Mouse (Mus musculus) neural tube, embryonic 13.5 days (tissue): ENCODE data around the gene Dchs2. TPM values are rescaled to one million over a fixed set of nuclear protein-coding genes. Genes with fewer than 3 reads are reported as not detected.
"Not testable (repeated sequence)": the region's sequence is repeated elsewhere in the genome, so short reads cannot be mapped to it uniquely, and the experiment has no call there.

Experiments used
- ATAC-seq: fragments of 200-750 bp; cut with Nextera tagmentation; 2 replicates; pipeline ENCODE4 v1.8.0; 2017; ENCODE audit warnings: low read depth, mild to moderate bottlenecking, moderate TSS enrichment, moderate library complexity
- H3K27ac ChIP-seq: fragments of 300-500 bp; sonication (generic); replicated peaks from 2 replicates; pipeline ENCODE4 v1.5.1; 2015; ENCODE audit warnings: moderate library complexity, mild to moderate bottlenecking, inconsistent platforms
- H3K27me3 ChIP-seq: fragments of 300-500 bp; sonication (generic); 2 replicates; pipeline ENCODE4 v1.6.1; 2015; ENCODE audit warnings: mild to moderate bottlenecking, inconsistent platforms
- H3K36me3 ChIP-seq: fragments of 300-500 bp; sonication (generic); 2 replicates; pipeline ENCODE4 v1.6.1; 2015; ENCODE audit warnings: mild to moderate bottlenecking, inconsistent platforms
- H3K4me1 ChIP-seq: fragments of 300-500 bp; sonication (generic); replicated peaks from 2 replicates; pipeline ENCODE4 v1.6.1; 2015; ENCODE audit warnings: inconsistent platforms
- H3K4me2 ChIP-seq: fragments of 300-500 bp; sonication (generic); 2 replicates; pipeline ENCODE4 v1.6.1; 2015; ENCODE audit warnings: inconsistent platforms, mild to moderate bottlenecking, moderate library complexity
- H3K4me3 ChIP-seq: fragments of 300-500 bp; sonication (generic); 2 replicates; pipeline ENCODE4 v1.5.1; 2015; ENCODE audit warnings: mild to moderate bottlenecking, inconsistent platforms
- H3K9ac ChIP-seq: fragments of 300-500 bp; sonication (generic); 2 replicates; pipeline ENCODE4 v1.6.1; 2015; ENCODE audit warnings: moderate library complexity, mild to moderate bottlenecking, inconsistent platforms
- H3K9me3 ChIP-seq: fragments of 300-500 bp; sonication (generic); 2 replicates; pipeline ENCODE4 v1.6.1; 2016; ENCODE audit warnings: inconsistent platforms
- WGBS: fragments of 180-500 bp; shearing (Covaris S2); methylation state at CpG from one replicate; pipeline ENCODE4 v1.1.7; 2015; 5-methylcytosine and 5-hydroxymethylcytosine counted together
- polyA plus RNA-seq: library from polyadenylated mRNA; unstranded; fragments of >200 nt; fragmentation: Nextera tagmentation; extraction: Ambion mirVana; gene quantifications from 2 replicates; pipeline ENCODE4 v1.2.1, GENCODE M21; 2015

The Dchs2 gene
- polyA plus RNA-seq, 1 experiment from 2014 or later, result 0.77 TPM

GRCm38 (mm10) chr3:83117592-83117991 is 10.2 kb upstream of the Dchs2 start:
- no peak overlapping the region for H3K27ac ChIP-seq
- H3K4me2 ChIP-seq, result no peak overlapping the region
- no peak overlapping the region for H3K4me3 ChIP-seq
- no peaks in the 10 kb centered on the region for H3K36me3 ChIP-seq
- H3K27me3 ChIP-seq, result 0 out of 2 replicates have a peak, but pooled peaks cover 7% of the 10 kb centered on the region
- no peak overlapping the region for H3K9ac ChIP-seq
- H3K9me3 ChIP-seq, result no peaks in the 10 kb centered on the region
- WGBS, result 67% methylated on average over 10 of the region's 10 CpGs
- H3K4me1 ChIP-seq, result peaks cover 16% of the 10 kb centered on the region
- ATAC-seq, result no peak

GRCm38 (mm10) chr3:83123945-83124344 is 3.8 kb upstream of the Dchs2 start:
- not testable (repeated sequence) for ATAC-seq, H3K4me3 ChIP-seq, H3K4me2 ChIP-seq, H3K9ac ChIP-seq, H3K36me3 ChIP-seq, H3K27ac ChIP-seq, H3K9me3 ChIP-seq
- peaks cover 48% of the 10 kb centered on the region for H3K27me3 ChIP-seq
- WGBS, result 96% methylated on average over 9 of the region's 9 CpGs
- peaks cover 28% of the 10 kb centered on the region for H3K4me1 ChIP-seq

GRCm38 (mm10) chr3:83127088-83127725 is 541 bp upstream of the Dchs2 start:
- Histone ChIP-seq H3K9ac (peak overlapping the region; percentile 73), H3K27me3 (peaks cover 62% of the 10 kb centered on the region), H3K36me3 (no peaks in the 10 kb centered on the region), H3K9me3 (no peaks in the 10 kb centered on the region), H3K27ac (peak overlapping the region; percentile 0; the same call in 1 of the 2 replicates), H3K4me3 (peak overlapping the region; percentile 64), H3K4me2 (peak overlapping the region; percentile 100), H3K4me1 (peaks cover 37% of the 10 kb centered on the region)
- under 1% methylated on average over 37 of the region's 37 CpGs for WGBS
- peak; percentile 76 for ATAC-seq

- under 1% methylated on average over 43 of the region's 43 CpGs for WGBS
- peaks cover 37% of the 10 kb centered on the region for H3K4me1 ChIP-seq
- ATAC-seq, result peak; percentile 49
- peaks cover 62% of the 10 kb centered on the region for H3K27me3 ChIP-seq
- no peak overlapping the region for H3K27ac ChIP-seq
- peak overlapping the region; percentile 64 for H3K4me3 ChIP-seq
- no peaks in the 10 kb centered on the region for H3K9me3 ChIP-seq
- no peaks in the 10 kb centered on the region for H3K36me3 ChIP-seq
- H3K4me2 ChIP-seq, result peak overlapping the region; percentile 100
- H3K9ac ChIP-seq, result peak overlapping the region; percentile 73
These were observed 738 bp downstream of the Dchs2 start for GRCm38 (mm10) chr3:83128449-83128922.

GRCm38 (mm10) chr3:83129151-83129550 is 1.4 kb downstream of the Dchs2 start:
- Histone ChIP-seq H3K9me3 (no peaks in the 10 kb centered on the region), H3K27me3 (peaks cover 62% of the 10 kb centered on the region), H3K4me1 (peaks cover 37% of the 10 kb centered on the region), H3K4me3 (peak overlapping the region; percentile 64), H3K27ac (no peak overlapping the region), H3K36me3 (no peaks in the 10 kb centered on the region), H3K4me2 (peak overlapping the region; percentile 100), H3K9ac (peak overlapping the region; percentile 73)
- ATAC-seq, result 0 out of 2 replicates have a peak, but pooled peaks have one; percentile 1
- 2% methylated on average over 22 of the region's 22 CpGs for WGBS

GRCm38 (mm10) chr3:83136413-83136812 is 8.7 kb downstream of the Dchs2 start:
- Histone ChIP-seq H3K27me3 (no peaks in the 10 kb centered on the region), H3K36me3 (no peaks in the 10 kb centered on the region), H3K9ac (no peak overlapping the region), H3K4me1 (peaks cover 12% of the 10 kb centered on the region), H3K9me3 (no peaks in the 10 kb centered on the region), H3K4me2 (peak overlapping the region; percentile 29; the same call in 1 of the 2 replicates), H3K4me3 (no peak overlapping the region), H3K27ac (0 out of 2 replicates have a peak overlapping the region, but pooled peaks have one; percentile 23)
- no peak for ATAC-seq
- 59% methylated on average over 7 of the region's 7 CpGs for WGBS

GRCm38 (mm10) chr3:83138820-83139219 is 11.1 kb downstream of the Dchs2 start:
- Histone ChIP-seq H3K36me3 (no peaks in the 10 kb centered on the region), H3K4me2 (no peak overlapping the region), H3K9ac (no peak overlapping the region), H3K27ac (no peak overlapping the region), H3K27me3 (no peaks in the 10 kb centered on the region), H3K4me3 (no peak overlapping the region), H3K9me3 (no peaks in the 10 kb centered on the region), H3K4me1 (peaks cover 12% of the 10 kb centered on the region)
- 83% methylated on average over 2 of the region's 2 CpGs for WGBS
- no peak for ATAC-seq

- Histone ChIP-seq H3K4me1 (peaks cover 13% of the 10 kb centered on the region), H3K36me3 (no peaks in the 10 kb centered on the region), H3K4me2 (no peak overlapping the region), H3K9ac (no peak overlapping the region), H3K4me3 (no peak overlapping the region), H3K9me3 (no peaks in the 10 kb centered on the region), H3K27ac (no peak overlapping the region), H3K27me3 (no peaks in the 10 kb centered on the region)
- no peak for ATAC-seq
- 50% methylated on average over 3 of the region's 3 CpGs for whole genome bisulfite sequencing
These were observed 17.9 kb downstream of the Dchs2 start for GRCm38 (mm10) chr3:83145610-83146009.

- peak; percentile 11; the same call in 1 of the 2 replicates for ATAC-seq
- no peak overlapping the region for H3K27ac ChIP-seq
- no peak overlapping the region for H3K4me2 ChIP-seq
- no peaks in the 10 kb centered on the region for H3K9me3 ChIP-seq
- peaks cover 13% of the 10 kb centered on the region for H3K4me1 ChIP-seq
- no peak overlapping the region for H3K9ac ChIP-seq
- WGBS, result 63% methylated on average over 6 of the region's 6 CpGs
- H3K36me3 ChIP-seq, result no peaks in the 10 kb centered on the region
- no peaks in the 10 kb centered on the region for H3K27me3 ChIP-seq
- no peak overlapping the region for H3K4me3 ChIP-seq
These were observed 19.7 kb downstream of the Dchs2 start for GRCm38 (mm10) chr3:83147273-83148054.

- H3K9ac ChIP-seq, result no peak overlapping the region
- H3K4me1 ChIP-seq, result peaks cover 13% of the 10 kb centered on the region
- no peaks in the 10 kb centered on the region for H3K27me3 ChIP-seq
- no peaks in the 10 kb centered on the region for H3K36me3 ChIP-seq
- ATAC-seq, result no peak
- no peak overlapping the region for H3K4me3 ChIP-seq
- H3K9me3 ChIP-seq, result no peaks in the 10 kb centered on the region
- 8% methylated on average over 4 of the region's 4 CpGs for WGBS
- no peak overlapping the region for H3K4me2 ChIP-seq
- H3K27ac ChIP-seq, result no peak overlapping the region
These were observed 20.3 kb downstream of the Dchs2 start for GRCm38 (mm10) chr3:83148055-83148447.

GRCm38 (mm10) chr3:83148508-83148907 is 20.8 kb downstream of the Dchs2 start:
- no peak for ATAC-seq
- no peak overlapping the region for H3K4me3 ChIP-seq
- no peak overlapping the region for H3K9ac ChIP-seq
- no peaks in the 10 kb centered on the region for H3K36me3 ChIP-seq
- no peaks in the 10 kb centered on the region for H3K27me3 ChIP-seq
- no peak overlapping the region for H3K4me2 ChIP-seq
- peaks cover 13% of the 10 kb centered on the region for H3K4me1 ChIP-seq
- H3K9me3 ChIP-seq, result no peaks in the 10 kb centered on the region
- no peak overlapping the region for H3K27ac ChIP-seq
- WGBS, result 71% methylated on average over 3 of the region's 3 CpGs

- ATAC-seq, result no peak
- 30% methylated on average over 4 of the region's 4 CpGs for WGBS
- Histone ChIP-seq H3K4me2 (no peak overlapping the region), H3K36me3 (no peaks in the 10 kb centered on the region), H3K27ac (peak overlapping the region; percentile 24; the same call in 1 of the 2 replicates), H3K4me1 (peaks cover 18% of the 10 kb centered on the region), H3K27me3 (no peaks in the 10 kb centered on the region), H3K9me3 (no peaks in the 10 kb centered on the region), H3K4me3 (no peak overlapping the region), H3K9ac (no peak overlapping the region)
These were observed 27.9 kb downstream of the Dchs2 start for GRCm38 (mm10) chr3:83155600-83155999.
